Mouse (Mus musculus) neural tube, embryonic 11.5 days (tissue): ENCODE measurements around the gene Alppl2. TPM values are rescaled to one million over a fixed set of nuclear protein-coding genes. Genes with fewer than 3 reads are reported as not detected.

ENCODE experiments used
- polyA plus RNA-seq: library from polyadenylated mRNA; unstranded; fragments of >200 nt; fragmentation: Nextera tagmentation; extraction: Ambion mirVana; gene quantifications from 2 replicates; pipeline ENCODE4 v1.2.1, GENCODE M21; 2014

Gene Alppl2
- polyA plus RNA-seq, 1 experiment from 2014 or later, result not detected

Other genes with a start within 250 kb of the Alppl2 start
- not detected in 2 replicates for gene Alpi, start 11.7 kb upstream of the Alppl2 start, polyA plus RNA-seq
- not detected in 2 replicates for gene Akp3, start 35.0 kb upstream of the Alppl2 start, polyA plus RNA-seq
- gene Ecel1, start 66.6 kb upstream of the Alppl2 start, polyA plus RNA-seq, result 28.3 and 36.8 TPM in 2 replicates
- gene Prss56, start 93.4 kb upstream of the Alppl2 start, polyA plus RNA-seq, result 0.46 and 0.88 TPM in 2 replicates
- gene Chrnd, start 100.7 kb upstream of the Alppl2 start, polyA plus RNA-seq, result 0.40 and 0.45 TPM in 2 replicates
- gene Chrng, start 114.7 kb upstream of the Alppl2 start, polyA plus RNA-seq, result 5.0 TPM in 2 replicates
- 129 and 135 TPM in 2 replicates for gene Eif4e2, start 124.0 kb upstream of the Alppl2 start, polyA plus RNA-seq
- gene Efhd1, start 174.4 kb upstream of the Alppl2 start, polyA plus RNA-seq, result 0.51 and 0.58 TPM in 2 replicates
- gene Gigyf2, start 237.1 kb upstream of the Alppl2 start, polyA plus RNA-seq, result 51.5 and 62.9 TPM in 2 replicates